Mouse (Mus musculus) midbrain, embryonic 10.5 days (tissue): Measurements from ENCODE around the gene Grem1. TPM values are rescaled to one million over a fixed set of nuclear protein-coding genes. Genes with fewer than 3 reads are reported as not detected.

Experiments used
- DNase-seq: peaks from one replicate; pipeline ENCODE4 v3.0.0-alpha.2; 2017; ENCODE audit warnings: low spot score
- H3K27ac ChIP-seq: fragments of 300-500 bp; sonication (generic); replicated peaks from 2 replicates; pipeline ENCODE4 v1.5.1; 2016; ENCODE audit warnings: mild to moderate bottlenecking
- H3K27me3 ChIP-seq: fragments of 300-500 bp; sonication (generic); 2 replicates; pipeline ENCODE4 v1.6.1; 2016; ENCODE audit warnings: low read depth, mild to moderate bottlenecking; ENCODE audit not compliant: poor library complexity, severe bottlenecking
- H3K36me3 ChIP-seq: fragments of 300-500 bp; sonication (generic); 2 replicates; pipeline ENCODE4 v1.6.1; 2016; ENCODE audit warnings: mild to moderate bottlenecking, moderate library complexity
- H3K4me1 ChIP-seq: fragments of 300-500 bp; sonication (generic); 2 replicates; pipeline ENCODE4 v1.6.1; 2016
- H3K4me3 ChIP-seq: fragments of 300-500 bp; sonication (generic); 2 replicates; pipeline ENCODE4 v1.5.1; 2016; ENCODE audit warnings: mild to moderate bottlenecking, moderate library complexity
- H3K9me3 ChIP-seq: fragments of 300-500 bp; sonication (generic); replicated peaks from 2 replicates; pipeline ENCODE4 v1.6.1; 2016; ENCODE audit warnings: mild to moderate bottlenecking
- WGBS: fragments of 180-500 bp; shearing (Covaris S2); methylation state at CpG from one replicate; pipeline ENCODE4 v1.1.7; 2016; 5-methylcytosine and 5-hydroxymethylcytosine counted together
- polyA plus RNA-seq: library from polyadenylated mRNA; unstranded; fragments of >200 nt; fragmentation: Nextera tagmentation; extraction: Ambion mirVana; gene quantifications from 2 replicates; pipeline ENCODE4 v1.2.1, GENCODE M21; 2016

Gene Grem1
- polyA plus RNA-seq: 0.30 TPM in 2 replicates

DNA sequence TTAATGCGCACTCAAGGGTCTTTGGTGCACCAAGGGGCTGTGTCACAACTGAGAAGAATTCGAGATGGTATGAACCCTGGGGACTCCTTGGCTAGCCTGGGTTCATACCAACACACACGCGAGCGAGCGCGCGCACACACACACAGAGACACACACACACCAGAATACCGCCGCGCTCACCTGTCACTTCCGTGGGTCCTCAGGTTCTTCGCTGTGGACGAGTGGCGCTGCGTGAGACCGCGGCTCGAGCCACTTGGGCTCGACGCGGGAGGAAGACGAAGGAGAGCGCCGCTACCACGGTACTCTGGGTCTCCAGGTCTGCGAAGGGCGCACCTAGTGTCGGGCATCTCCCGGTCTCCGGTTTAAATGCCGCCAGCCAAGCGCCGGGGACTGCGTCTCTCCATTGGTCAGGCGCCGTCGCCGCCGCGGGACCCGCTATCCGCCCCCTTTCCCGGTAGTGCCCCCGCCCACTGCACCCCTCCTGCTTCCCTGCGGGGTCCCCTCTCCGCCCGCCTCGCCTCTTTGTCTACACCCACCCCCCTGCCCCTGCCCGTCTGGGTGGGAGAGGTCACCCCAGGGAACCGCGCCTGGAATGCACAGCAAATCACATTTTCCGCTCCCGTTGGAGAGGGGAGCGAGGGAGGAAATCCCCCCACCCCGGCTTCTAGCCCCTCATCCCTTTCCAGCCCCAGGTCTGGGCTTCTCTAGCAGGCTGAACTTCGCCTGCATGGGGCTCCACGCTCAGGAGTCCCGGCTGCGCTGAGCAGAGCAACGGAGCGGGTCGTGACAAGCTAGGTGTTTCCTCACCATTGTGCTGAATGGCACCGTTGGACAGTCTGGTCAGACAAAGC lies at the start of gene Grem1:
TSS of gene Grem1 (minus strand) at position 336 of the 851 bp plus-strand sequence.
- Histone ChIP-seq H3K36me3 (no peaks in the 10 kb centered on the region), H3K4me1 (peaks cover 31% of the 10 kb centered on the region), H3K9me3 (no peaks in the 10 kb centered on the region), H3K27me3 (peaks cover 78% of the 10 kb centered on the region), H3K27ac (0 out of 2 replicates have a peak within 1 kb of the TSS, but pooled peaks have one; percentile 59), H3K4me3 (peak within 1 kb of the TSS; percentile 70)
- WGBS: under 1% methylated on average over 64 of the region's 64 CpGs
- DNase-seq: peak; percentile 58

- Histone ChIP-seq H3K9me3 (no peaks in the 10 kb centered on the region), H3K27ac (no peak overlapping the region), H3K36me3 (peaks cover 9% of the 10 kb centered on the region; the same call in 1 of the 2 replicates), H3K4me1 (no peaks in the 10 kb centered on the region), H3K27me3 (no peaks in the 10 kb centered on the region), H3K4me3 (no peak overlapping the region)
- WGBS: 29% methylated on average over 9 of the region's 9 CpGs
- DNase-seq: peak; percentile 61
Measured at GRCm38 (mm10) chr2:113807640-113808039, 49.2 kb upstream of the Grem1 start.

DNA sequence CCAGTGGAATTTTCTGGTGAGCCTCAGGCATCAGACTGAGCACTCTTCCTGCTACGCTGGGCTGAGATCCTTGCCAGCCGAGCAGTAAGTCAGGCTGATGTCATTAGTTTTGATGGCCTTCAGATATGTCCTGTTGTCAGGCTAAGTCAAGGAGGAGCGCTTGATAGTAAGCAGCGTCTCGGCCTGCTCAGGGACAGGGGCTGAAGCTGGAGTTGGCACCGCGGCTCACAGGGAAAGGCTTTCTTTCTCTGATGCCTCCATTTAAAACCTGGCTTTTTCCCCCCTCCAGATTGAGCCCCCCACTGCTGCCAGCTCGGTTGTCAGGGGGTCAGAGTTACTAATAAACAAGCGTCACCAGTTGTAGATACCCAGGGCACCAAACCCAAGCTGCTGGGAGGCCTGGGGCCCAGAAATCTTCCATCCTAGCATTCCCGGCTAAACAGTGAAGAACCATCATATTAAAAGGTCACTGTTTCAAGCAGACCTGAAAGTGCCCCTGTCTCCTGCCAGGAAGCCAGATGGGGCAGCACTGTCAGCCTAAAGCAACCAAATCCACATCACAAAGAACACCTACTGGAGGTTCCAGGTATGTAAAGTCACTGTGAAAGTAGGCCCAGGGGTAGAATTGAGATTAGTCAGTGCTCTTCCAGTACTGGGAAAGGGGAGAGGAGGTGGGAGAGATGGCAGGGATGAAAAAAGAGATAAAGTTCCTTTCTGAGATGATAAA lies 48.6 kb upstream of the Grem1 start:
- Histone ChIP-seq H3K4me1 (no peaks in the 10 kb centered on the region), H3K27ac (no peak overlapping the region), H3K36me3 (peaks cover 9% of the 10 kb centered on the region; the same call in 1 of the 2 replicates), H3K9me3 (no peaks in the 10 kb centered on the region), H3K4me3 (no peak overlapping the region), H3K27me3 (no peaks in the 10 kb centered on the region)
- WGBS: 62% methylated on average over 10 of the region's 10 CpGs
- DNase-seq: no peak

GRCm38 (mm10) chr2:113805765-113806164 lies 47.3 kb upstream of the Grem1 start:
- no peak overlapping the region for H3K4me3 ChIP-seq
- WGBS: 91% methylated on average over 4 of the region's 4 CpGs
- no peaks in the 10 kb centered on the region for H3K9me3 ChIP-seq

DNA sequence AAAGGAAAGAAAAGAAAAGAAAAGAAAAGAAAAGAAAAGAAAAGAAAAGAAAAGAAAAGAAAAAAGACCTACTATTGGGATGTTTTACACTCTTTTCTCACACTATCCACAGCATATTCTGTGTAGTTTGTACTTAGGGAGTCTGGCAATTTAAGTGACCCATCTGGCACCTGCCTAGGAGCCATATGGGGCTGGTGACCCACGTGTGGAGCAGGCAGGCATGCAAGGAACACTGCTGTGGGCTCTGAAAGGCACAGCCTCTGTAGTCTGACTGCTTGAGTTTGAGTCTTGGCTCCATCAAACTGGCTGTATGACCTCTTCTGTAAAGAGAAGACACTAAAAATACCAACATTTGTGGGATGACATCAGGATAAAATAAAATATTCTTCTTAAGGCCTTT lies 45.3 kb upstream of the Grem1 start:
- Histone ChIP-seq H3K36me3 (peaks cover under 1% of the 10 kb centered on the region; the same call in 1 of the 2 replicates), H3K4me1 (no peaks in the 10 kb centered on the region), H3K9me3 (no peaks in the 10 kb centered on the region), H3K4me3 (no peak overlapping the region), H3K27me3 (no peaks in the 10 kb centered on the region), H3K27ac (no peak overlapping the region)
- DNase-seq: no peak
- 53% methylated on average over 1 of the region's 1 CpGs for WGBS

More at GRCm38 (mm10) chr2:113805765-113806164, 47.3 kb upstream of the Grem1 start:
- Histone ChIP-seq H3K36me3 (peaks cover 9% of the 10 kb centered on the region; the same call in 1 of the 2 replicates), H3K27me3 (no peaks in the 10 kb centered on the region), H3K27ac (no peak overlapping the region), H3K4me1 (no peaks in the 10 kb centered on the region)
- no peak for DNase-seq

DNA sequence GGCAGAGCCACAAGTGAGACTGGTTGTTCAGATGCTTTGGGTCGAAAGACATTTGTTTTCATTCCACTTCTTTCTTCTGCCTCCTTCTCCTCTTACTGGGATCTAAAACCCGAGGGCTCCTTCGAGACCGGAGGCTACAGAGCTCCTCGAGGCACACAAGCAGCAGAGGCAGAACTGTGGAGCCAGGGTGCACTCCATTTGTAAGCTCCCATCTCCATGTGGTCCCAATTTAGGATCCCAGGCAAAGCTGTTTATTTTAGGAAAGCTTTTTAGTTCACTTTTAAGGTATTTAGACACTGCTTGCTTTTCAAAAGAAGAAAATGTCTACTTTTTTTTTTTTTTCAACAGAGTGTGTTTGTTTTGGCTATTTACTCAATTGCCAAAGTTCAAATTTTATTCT lies 42.4 kb upstream of the Grem1 start:
- no peak for DNase-seq

DNA sequence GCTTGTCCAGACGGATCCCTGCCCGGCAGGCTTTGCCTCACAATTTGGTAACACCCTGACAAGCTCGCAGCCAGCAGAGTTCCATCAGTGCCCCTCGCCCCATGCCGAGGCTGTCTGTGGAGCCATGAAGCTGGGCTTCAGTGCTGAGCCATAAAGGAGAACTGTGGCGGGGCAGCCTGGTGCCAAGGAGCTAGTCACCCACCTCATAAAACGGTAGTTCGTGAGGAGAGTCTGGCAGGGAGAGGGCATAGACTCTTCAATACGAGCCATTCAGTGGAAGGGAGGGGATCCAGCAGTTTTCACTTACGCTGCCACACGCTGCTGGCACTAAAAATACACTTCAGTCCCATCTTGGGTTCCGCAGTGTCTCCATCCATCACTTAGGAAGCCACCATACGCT lies 40.2 kb upstream of the Grem1 start:
- no peaks in the 10 kb centered on the region for H3K27me3 ChIP-seq
- H3K36me3 ChIP-seq: no peaks in the 10 kb centered on the region
- H3K9me3 ChIP-seq: no peaks in the 10 kb centered on the region
- no peak overlapping the region for H3K4me3 ChIP-seq
- H3K27ac ChIP-seq: no peak overlapping the region
- DNase-seq: no peak
- WGBS: 89% methylated on average over 13 of the region's 13 CpGs
- no peaks in the 10 kb centered on the region for H3K4me1 ChIP-seq

More for the DNA sequence above, 42.4 kb upstream of the Grem1 start:
- Histone ChIP-seq H3K27ac (no peak overlapping the region), H3K9me3 (no peaks in the 10 kb centered on the region), H3K27me3 (no peaks in the 10 kb centered on the region), H3K4me1 (no peaks in the 10 kb centered on the region), H3K4me3 (no peak overlapping the region), H3K36me3 (no peaks in the 10 kb centered on the region)
- 76% methylated on average over 5 of the region's 5 CpGs for WGBS

- Histone ChIP-seq H3K4me1 (no peaks in the 10 kb centered on the region), H3K27me3 (no peaks in the 10 kb centered on the region), H3K36me3 (no peaks in the 10 kb centered on the region), H3K9me3 (no peaks in the 10 kb centered on the region), H3K4me3 (no peak overlapping the region), H3K27ac (no peak overlapping the region)
- no peak for DNase-seq
- WGBS: 79% methylated on average over 4 of the region's 4 CpGs
Measured at GRCm38 (mm10) chr2:113795186-113795585, 36.7 kb upstream of the Grem1 start.

DNA sequence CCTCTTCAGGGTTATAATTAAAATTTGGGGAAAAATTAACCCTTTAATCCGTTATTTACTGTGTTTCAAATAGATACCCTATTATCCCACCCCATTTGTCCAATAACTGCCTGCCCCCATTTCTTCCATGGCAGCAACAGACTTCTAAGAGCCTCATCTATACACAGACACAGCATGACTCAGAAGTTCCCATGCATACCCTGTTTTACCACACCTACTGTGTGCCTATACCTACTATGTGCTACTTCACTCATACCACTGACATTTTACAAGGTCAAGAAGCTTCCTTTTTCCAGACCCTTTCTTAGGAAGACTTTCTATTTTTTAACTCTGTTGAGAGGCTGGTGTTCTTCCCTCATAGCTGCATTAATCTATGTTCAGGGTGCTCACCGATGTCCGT lies 35.1 kb upstream of the Grem1 start:
- no peak for DNase-seq
- Histone ChIP-seq H3K4me3 (no peak overlapping the region), H3K27me3 (no peaks in the 10 kb centered on the region), H3K4me1 (no peaks in the 10 kb centered on the region), H3K27ac (no peak overlapping the region), H3K9me3 (no peaks in the 10 kb centered on the region), H3K36me3 (no peaks in the 10 kb centered on the region)
- 93% methylated on average over 3 of the region's 3 CpGs for WGBS

GRCm38 (mm10) chr2:113788821-113789387 lies 30.5 kb upstream of the Grem1 start:
- Histone ChIP-seq H3K4me1 (no peaks in the 10 kb centered on the region), H3K4me3 (no peak overlapping the region), H3K9me3 (no peaks in the 10 kb centered on the region), H3K36me3 (peaks cover 7% of the 10 kb centered on the region; the same call in 1 of the 2 replicates), H3K27me3 (no peaks in the 10 kb centered on the region), H3K27ac (no peak overlapping the region)
- no peak for DNase-seq
- 94% methylated on average over 4 of the region's 4 CpGs for WGBS

DNA sequence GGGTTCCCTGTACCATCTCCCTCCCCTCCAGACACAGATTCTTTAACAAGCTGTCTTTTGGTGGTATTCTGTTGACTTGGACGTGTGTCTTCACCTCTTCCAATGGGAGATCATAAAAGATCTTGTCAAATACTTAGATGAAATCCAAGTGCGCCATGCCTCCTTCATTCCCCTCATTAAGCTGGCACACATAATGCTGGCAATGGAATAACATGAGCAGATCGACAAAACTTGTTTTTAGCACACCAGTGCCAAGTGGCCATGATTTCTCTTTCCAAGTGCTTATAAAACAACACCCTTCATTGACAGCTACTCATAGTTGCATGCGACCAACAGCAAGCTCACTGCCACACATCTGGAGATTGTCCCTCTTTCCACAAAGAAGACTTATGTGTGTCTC lies 29.4 kb upstream of the Grem1 start:
- Histone ChIP-seq H3K4me1 (no peaks in the 10 kb centered on the region), H3K27ac (no peak overlapping the region), H3K4me3 (no peak overlapping the region), H3K27me3 (no peaks in the 10 kb centered on the region), H3K9me3 (no peaks in the 10 kb centered on the region), H3K36me3 (peaks cover 7% of the 10 kb centered on the region; the same call in 1 of the 2 replicates)
- WGBS: 91% methylated on average over 4 of the region's 4 CpGs
- DNase-seq: no peak

GRCm38 (mm10) chr2:113784851-113785250 lies 26.4 kb upstream of the Grem1 start:
- WGBS: 85% methylated on average over 3 of the region's 3 CpGs

More at GRCm38 (mm10) chr2:113784851-113785250, 26.4 kb upstream of the Grem1 start:
- Histone ChIP-seq H3K27me3 (no peaks in the 10 kb centered on the region), H3K4me1 (no peaks in the 10 kb centered on the region), H3K36me3 (peaks cover 7% of the 10 kb centered on the region; the same call in 1 of the 2 replicates), H3K27ac (no peak overlapping the region), H3K9me3 (no peaks in the 10 kb centered on the region), H3K4me3 (no peak overlapping the region)
- no peak for DNase-seq
